Mouse (Mus musculus) testis, adult 10 weeks (tissue): ENCODE measurements around the gene Gusb. TPM values are rescaled to one million over a fixed set of nuclear protein-coding genes. Genes with fewer than 3 reads are reported as not detected.

Experiments used
- polyA plus RNA-seq: library from polyadenylated mRNA; stranded (reverse); fragments of 350-450 nt; fragmentation: Illumina TruSeq; extraction: RNeasy Lipid Tissue Mini Kit (QIAGEN cat#74804); gene quantifications from one replicate; pipeline ENCODE4 v1.2.3, GENCODE M21; 2014; ENCODE audit warnings: low read depth, low replicate concordance

Gene Gusb
- polyA plus RNA-seq, result 3.9 TPM

GRCm38 (mm10) chr5:130002301-130003146, at the start of gene Gusb:
Gene Gusb, minus strand, starts transcription at chr5:130003049.

GRCm38 (mm10) chr5:130029142-130029897, 26.5 kb upstream of the Gusb start, which contains the start of the genes Asl and Crcp:
Gene Asl, minus strand, starts transcription at chr5:130029247.
Gene Crcp, plus strand, starts transcription at chr5:130029290.

GRCm38 (mm10) chr5:129941495-129942045, 61.3 kb downstream of the Gusb start, which contains the start of gene Vkorc1l1:
Gene Vkorc1l1, plus strand, starts transcription at chr5:129941970.

Other genes starting within 250 kb of the Gusb start
- 5.8 TPM for gene Psph, start 215.6 kb downstream of the Gusb start, polyA plus RNA-seq
- 1.8 TPM for gene Sumf2, start 156.1 kb downstream of the Gusb start, polyA plus RNA-seq
- gene Chchd2, start 115.6 kb downstream of the Gusb start, polyA plus RNA-seq, result 142 TPM
- 11.9 TPM for gene Zbed5, start 107.3 kb downstream of the Gusb start, polyA plus RNA-seq
- gene Phkg1, start 104.5 kb downstream of the Gusb start, polyA plus RNA-seq, result 0.15 TPM
- gene Nupr1l, start 94.5 kb downstream of the Gusb start, polyA plus RNA-seq, result 383 TPM
- gene Vkorc1l1, start 61.1 kb downstream of the Gusb start, polyA plus RNA-seq, result 39.5 TPM
- gene Asl, start 26.2 kb upstream of the Gusb start, polyA plus RNA-seq, result 2.2 TPM
- 56.2 TPM for gene Crcp, start 26.2 kb upstream of the Gusb start, polyA plus RNA-seq
- gene Tpst1, start 70.3 kb upstream of the Gusb start, polyA plus RNA-seq, result 59.1 TPM
- gene Kctd7, start 141.8 kb upstream of the Gusb start, polyA plus RNA-seq, result 9.5 TPM
- gene Rabgef1, start 168.7 kb upstream of the Gusb start, polyA plus RNA-seq, result 11.9 TPM
- 62.2 TPM for gene Tmem248, start 214.0 kb upstream of the Gusb start, polyA plus RNA-seq